Mouse (Mus musculus) lung, adult 2 months (tissue): ENCODE measurements at regions not wholly inside any gene's neighbourhood (a gene's known extent, or its start where the extent isn't known, plus 50 kb on each side); places are given as distances from the start of the nearest gene placed in this dataset.

Experiments used
- CTCF ChIP-seq: fragments of 200-500 bp; IDR thresholded peaks from 2 replicates; pipeline ENCODE4 v1.5.1; 2011; ENCODE audit warnings: mild to moderate bottlenecking, low read length, control low read depth; ENCODE audit not compliant: insufficient read depth
- POLR2A ChIP-seq: fragments of 200-500 bp; IDR thresholded peaks from 2 replicates; pipeline ENCODE4 v1.6.1; 2011; ENCODE audit warnings: low read depth, mild to moderate bottlenecking, control low read depth, low read length, borderline replicate concordance; ENCODE audit errors: extremely low read depth

- no peak for TF ChIP-seq POLR2A
- TF ChIP-seq CTCF, result no peak
These were observed 61.8 kb upstream of the Itga11 start for GRCm38 (mm10) chr9:62615799-62616198.
